Mouse (Mus musculus) bone marrow macrophage, adult 2 months (primary cell): Measurements from ENCODE around the gene Fam155a.

ENCODE experiments used
- CTCF ChIP-seq: IDR thresholded peaks from 2 replicates; pipeline ENCODE4 v1.5.1; 2012; ENCODE audit warnings: low read depth, mild to moderate bottlenecking, low read length, moderate library complexity
- POLR2A ChIP-seq: IDR thresholded peaks from 2 replicates; pipeline ENCODE4 v1.6.1; 2012; ENCODE audit warnings: mild to moderate bottlenecking, low read depth, low read length, borderline replicate concordance

DNA sequence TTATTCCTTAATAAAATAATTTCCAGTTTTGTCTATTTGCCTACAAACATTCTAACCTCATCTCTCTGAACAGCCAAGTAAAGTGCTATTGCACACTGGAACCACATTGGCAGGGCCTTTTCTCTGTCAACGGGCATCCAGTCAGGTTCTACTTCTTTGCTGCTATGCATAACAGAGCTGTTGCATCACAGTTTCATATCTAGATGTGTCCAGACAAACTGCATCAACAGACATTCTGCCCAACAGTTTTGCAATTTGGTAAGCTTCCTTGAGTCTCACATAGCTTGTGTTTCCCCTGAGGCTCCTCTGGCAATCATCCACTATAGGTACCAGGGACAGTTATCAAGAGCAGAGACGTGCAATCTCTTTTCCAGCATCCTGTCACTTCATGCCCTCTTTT is 199.0 kb downstream of the Fam155a start:
- TF ChIP-seq CTCF (no peak), POLR2A (no peak)
